Mouse (Mus musculus): ENCODE results near the gene Kcnc4. TPM values are rescaled to one million over a fixed set of nuclear protein-coding genes. Genes with fewer than 3 reads are reported as not detected.

Gene Kcnc4
- polyA plus RNA-seq, 1 experiment from 2014 or later = 0.25 TPM

DNA sequence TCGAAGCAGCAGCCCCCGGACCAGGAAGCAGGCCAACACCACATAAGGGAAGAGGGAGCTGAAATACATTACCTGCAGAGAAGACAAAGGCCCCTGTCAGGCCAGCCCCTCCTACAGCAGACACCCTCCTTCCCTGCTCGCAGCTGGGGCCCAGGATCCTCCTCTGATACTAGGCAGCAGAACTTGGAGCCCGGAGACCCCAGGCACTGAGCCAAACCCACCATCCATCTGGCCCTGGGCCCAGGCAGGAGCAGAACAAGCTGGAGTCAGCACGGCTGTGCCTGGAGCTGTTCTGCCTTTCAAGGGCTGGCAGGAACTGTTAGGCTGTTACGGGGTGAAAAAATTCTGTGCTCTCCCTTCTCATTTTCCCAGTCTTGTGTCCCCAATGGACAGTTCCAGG is 32.1 kb upstream of the Kcnc4 start:
- H3K4me1 ChIP-seq = peaks cover 39% of the 10 kb centered on the region
- WGBS = 32% methylated on average over 6 of the region's 6 CpGs
- H3K9ac ChIP-seq = no peak overlapping the region
- no peak overlapping the region for H3K4me3 ChIP-seq
- no peak overlapping the region for H3K4me2 ChIP-seq
- peak overlapping the region; percentile 89 for H3K27ac ChIP-seq
- peak; percentile 94 for ATAC-seq
- no peaks in the 10 kb centered on the region for H3K36me3 ChIP-seq (ENCODE audit: poor library complexity, severe bottlenecking)
- no peaks in the 10 kb centered on the region for H3K27me3 ChIP-seq
- no peaks in the 10 kb centered on the region for H3K9me3 ChIP-seq (replicated peaks)

DNA sequence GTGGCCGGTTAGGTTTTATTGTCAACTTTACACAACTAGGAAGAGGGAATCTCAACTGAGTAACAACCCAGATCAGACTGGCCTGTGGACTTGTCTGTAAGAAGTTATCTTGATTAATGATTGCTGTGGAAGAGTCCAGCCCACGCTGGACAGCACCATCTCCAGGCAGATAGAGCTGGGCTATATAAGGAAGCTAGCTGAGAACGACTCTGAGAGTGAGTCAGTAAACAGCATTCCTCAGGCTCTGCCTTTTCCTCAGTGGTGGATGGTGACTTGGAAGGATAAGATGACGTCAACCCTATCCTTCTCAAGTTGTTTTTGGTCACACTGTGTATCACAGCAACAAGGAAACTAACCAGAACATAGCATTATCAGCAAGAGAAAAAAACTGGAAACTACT is 29.3 kb upstream of the Kcnc4 start:
- peaks cover 37% of the 10 kb centered on the region for H3K4me1 ChIP-seq
- no peak for ATAC-seq
- no peaks in the 10 kb centered on the region for H3K36me3 ChIP-seq (ENCODE audit: poor library complexity, severe bottlenecking)
- 75% methylated on average over 4 of the region's 4 CpGs for WGBS
- no peak overlapping the region for H3K4me2 ChIP-seq
- H3K9me3 ChIP-seq (replicated peaks) = no peaks in the 10 kb centered on the region
- no peak overlapping the region for H3K4me3 ChIP-seq
- H3K27ac ChIP-seq = no peak overlapping the region
- H3K9ac ChIP-seq = no peak overlapping the region
- H3K27me3 ChIP-seq = no peaks in the 10 kb centered on the region

DNA sequence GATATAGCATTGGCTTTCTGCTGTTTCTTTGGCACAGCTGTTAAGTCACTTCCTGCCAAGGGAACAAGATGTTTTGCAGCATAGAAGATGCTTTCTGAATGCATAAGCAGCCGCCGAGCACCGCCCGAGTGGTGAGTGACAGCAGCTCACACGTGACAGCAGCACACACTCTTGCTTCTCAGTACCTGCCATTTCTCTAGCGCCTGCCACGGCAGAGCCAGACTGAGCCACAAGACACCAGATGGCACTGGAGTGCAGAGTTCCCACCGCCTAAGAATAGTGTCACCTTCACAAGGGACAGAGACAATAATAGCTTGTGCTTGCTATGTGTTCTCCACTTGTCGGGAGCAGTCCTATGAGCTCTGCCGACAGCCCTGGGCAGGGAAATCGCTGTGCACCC is 23.9 kb upstream of the Kcnc4 start:
- H3K9ac ChIP-seq = no peak overlapping the region
- peaks cover 18% of the 10 kb centered on the region for H3K4me1 ChIP-seq

DNA sequence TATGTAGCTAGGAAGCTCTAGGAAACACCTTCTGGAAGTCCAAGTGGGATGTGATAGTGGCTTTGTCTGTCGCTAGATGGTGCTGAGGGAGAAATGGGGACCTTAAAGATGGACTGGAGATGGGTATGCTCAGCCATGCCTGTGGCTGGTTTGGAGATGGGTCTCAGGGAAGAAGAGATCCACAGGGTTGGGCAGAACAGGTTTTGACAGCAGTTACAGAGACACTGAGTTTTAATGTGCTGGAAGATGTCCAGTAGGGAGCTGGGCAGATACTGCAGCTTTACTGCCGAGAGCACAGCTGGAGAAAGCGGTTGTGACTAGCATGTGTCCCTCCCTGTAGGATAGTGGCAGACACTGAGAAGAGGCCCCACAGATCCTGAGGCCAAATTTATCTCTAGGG is 21.3 kb upstream of the Kcnc4 start:
- H3K27ac ChIP-seq = no peak overlapping the region
- WGBS = 67% methylated on average over 3 of the region's 3 CpGs
- H3K4me1 ChIP-seq = peaks cover 18% of the 10 kb centered on the region

More for the DNA sequence above, 23.9 kb upstream of the Kcnc4 start:
- no peaks in the 10 kb centered on the region for H3K9me3 ChIP-seq (replicated peaks)
- no peaks in the 10 kb centered on the region for H3K27me3 ChIP-seq
- no peaks in the 10 kb centered on the region for H3K36me3 ChIP-seq (ENCODE audit: poor library complexity, severe bottlenecking)
- 31% methylated on average over 11 of the region's 11 CpGs for WGBS
- peak; percentile 98 for ATAC-seq
- no peak overlapping the region for H3K4me2 ChIP-seq
- H3K27ac ChIP-seq = peak overlapping the region; percentile 48; the same call in 1 of the 2 replicates
- H3K4me3 ChIP-seq = no peak overlapping the region

DNA sequence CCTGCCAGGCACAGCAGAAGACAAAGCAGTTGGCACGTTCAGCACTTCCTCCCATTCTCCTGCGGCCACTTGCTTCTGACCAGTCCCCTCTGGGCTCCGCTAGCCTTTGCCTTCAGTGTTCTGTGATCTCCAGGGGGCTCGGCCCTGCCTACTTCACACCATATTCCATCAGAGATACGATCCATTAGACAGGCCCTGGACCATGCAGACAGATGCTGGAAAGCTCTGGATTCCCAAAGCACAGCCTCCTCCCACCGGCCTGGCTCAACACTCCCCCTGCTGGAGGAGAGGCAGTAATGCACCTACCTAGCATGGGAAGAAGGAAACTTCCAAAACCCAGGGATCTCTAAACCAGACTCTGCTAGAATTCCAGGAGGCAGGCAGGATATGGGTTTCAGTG is 12.8 kb upstream of the Kcnc4 start:
- WGBS = 44% methylated on average over 6 of the region's 6 CpGs
- Histone ChIP-seq H3K27ac (no peak overlapping the region), H3K4me3 (no peak overlapping the region), H3K9ac (no peak overlapping the region), H3K9me3 (replicated peaks) (no peaks in the 10 kb centered on the region), H3K27me3 (no peaks in the 10 kb centered on the region), H3K4me2 (no peak overlapping the region), H3K4me1 (no peaks in the 10 kb centered on the region), H3K36me3 (ENCODE audit: poor library complexity, severe bottlenecking) (no peaks in the 10 kb centered on the region)
- ATAC-seq = peak; percentile 74

More for the DNA sequence above, 21.3 kb upstream of the Kcnc4 start:
- Histone ChIP-seq H3K9ac (no peak overlapping the region), H3K9me3 (replicated peaks) (no peaks in the 10 kb centered on the region), H3K4me2 (no peak overlapping the region), H3K27me3 (no peaks in the 10 kb centered on the region), H3K36me3 (ENCODE audit: poor library complexity, severe bottlenecking) (no peaks in the 10 kb centered on the region), H3K4me3 (no peak overlapping the region)
- no peak for ATAC-seq

DNA sequence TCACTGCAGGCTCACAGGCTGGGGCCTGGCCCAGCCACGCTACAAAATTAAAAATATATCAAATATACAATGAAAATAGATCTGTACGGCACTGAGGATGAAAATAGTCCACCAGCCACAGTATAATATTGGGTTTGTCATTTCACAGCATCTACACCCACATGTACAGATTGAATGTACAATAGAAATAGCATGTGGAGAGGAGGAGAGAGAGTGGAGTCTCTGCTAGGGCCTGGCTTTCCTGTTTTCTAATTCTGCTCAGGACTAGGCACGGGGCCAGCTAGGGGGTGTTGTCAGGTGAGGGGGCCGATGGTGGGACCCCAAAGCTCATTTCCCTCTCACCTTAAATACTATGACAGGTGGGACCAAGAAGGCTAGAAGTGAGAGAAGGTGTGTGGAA is 9.7 kb upstream of the Kcnc4 start:
- Histone ChIP-seq H3K27ac (no peak overlapping the region), H3K9ac (no peak overlapping the region), H3K4me1 (no peaks in the 10 kb centered on the region), H3K27me3 (peaks cover 9% of the 10 kb centered on the region), H3K36me3 (ENCODE audit: poor library complexity, severe bottlenecking) (no peaks in the 10 kb centered on the region), H3K4me3 (no peak overlapping the region), H3K4me2 (no peak overlapping the region), H3K9me3 (replicated peaks) (no peaks in the 10 kb centered on the region)
- WGBS = 74% methylated on average over 4 of the region's 4 CpGs
- no peak for ATAC-seq

DNA sequence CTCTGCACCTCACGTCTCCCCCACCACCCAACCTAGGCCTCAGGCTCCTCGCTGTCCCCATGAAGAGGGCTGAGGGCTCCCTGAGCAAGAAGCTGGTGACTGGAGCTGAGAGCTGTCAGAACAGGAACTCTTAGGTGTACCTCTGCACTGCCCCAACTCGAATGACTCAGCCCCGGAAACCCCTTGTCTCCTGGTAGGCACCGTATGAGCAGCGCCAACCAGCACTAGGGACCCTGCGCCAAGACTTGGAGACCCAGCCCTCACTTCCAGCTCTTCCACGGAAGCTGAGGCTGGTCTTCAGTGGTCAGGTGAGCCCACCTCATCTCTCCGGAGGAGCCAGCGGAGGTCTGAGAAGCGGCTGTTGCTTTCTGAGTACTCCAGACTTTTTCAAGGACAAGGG is 8.8 kb upstream of the Kcnc4 start:
- H3K27ac ChIP-seq = no peak overlapping the region
- 90% methylated on average over 11 of the region's 11 CpGs for WGBS
- peaks cover 14% of the 10 kb centered on the region for H3K27me3 ChIP-seq

DNA sequence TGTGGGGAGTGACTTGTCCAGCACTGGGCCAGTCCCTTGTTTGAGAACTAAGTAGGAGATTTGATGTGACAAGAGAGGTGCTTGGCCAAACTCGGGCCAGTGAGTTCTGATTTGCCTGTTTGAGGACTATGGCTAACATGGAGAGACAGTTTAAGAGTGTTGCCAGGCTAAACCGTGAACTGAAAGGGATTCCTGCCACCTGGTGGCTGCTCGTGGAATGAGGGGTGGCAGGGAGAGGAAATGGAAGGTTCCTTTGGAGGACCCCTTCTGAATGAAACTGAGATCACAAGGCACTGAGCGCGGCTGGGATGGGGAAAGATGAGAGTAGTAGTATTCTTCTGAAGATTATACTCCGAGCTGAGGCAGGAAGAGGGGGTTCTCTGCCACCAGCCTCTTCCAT is 7.2 kb upstream of the Kcnc4 start:
- peak; percentile 67 for ATAC-seq
- Histone ChIP-seq H3K9ac (no peak overlapping the region), H3K27me3 (peaks cover 28% of the 10 kb centered on the region)

More for the DNA sequence above, 8.8 kb upstream of the Kcnc4 start:
- Histone ChIP-seq H3K9me3 (replicated peaks) (no peaks in the 10 kb centered on the region), H3K4me1 (no peaks in the 10 kb centered on the region), H3K9ac (no peak overlapping the region), H3K36me3 (ENCODE audit: poor library complexity, severe bottlenecking) (no peaks in the 10 kb centered on the region), H3K4me2 (no peak overlapping the region), H3K4me3 (no peak overlapping the region)
- no peak for ATAC-seq

DNA sequence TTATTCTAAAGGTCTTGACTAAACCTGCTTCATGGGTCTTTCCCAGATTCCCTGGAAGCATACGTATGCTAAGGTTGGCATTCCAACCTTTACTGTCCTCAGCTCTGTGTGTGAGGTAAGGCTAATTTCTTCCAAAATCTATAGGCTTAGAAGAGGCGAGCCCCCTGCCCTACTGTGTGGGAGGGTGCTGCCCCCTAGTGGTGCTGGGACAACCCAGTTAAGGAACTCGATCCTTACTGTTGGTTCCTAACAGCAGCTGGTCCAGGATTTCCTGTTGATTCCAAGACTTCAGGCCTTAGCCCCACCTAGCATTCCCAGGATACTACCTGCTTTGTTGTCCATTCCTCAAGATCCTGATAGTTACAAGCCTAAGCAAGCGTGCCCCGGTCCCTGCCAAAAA is 2.8 kb upstream of the Kcnc4 start:
- WGBS = 18% methylated on average over 5 of the region's 5 CpGs
- Histone ChIP-seq H3K27ac (no peak overlapping the region), H3K4me3 (no peak overlapping the region), H3K9me3 (replicated peaks) (no peaks in the 10 kb centered on the region), H3K4me2 (no peak overlapping the region), H3K9ac (no peak overlapping the region), H3K4me1 (peaks cover 29% of the 10 kb centered on the region), H3K27me3 (peaks cover 72% of the 10 kb centered on the region), H3K36me3 (ENCODE audit: poor library complexity, severe bottlenecking) (no peaks in the 10 kb centered on the region)
- ATAC-seq = peak; percentile 54; the same call in 1 of the 2 replicates

More for the DNA sequence above, 7.2 kb upstream of the Kcnc4 start:
- Histone ChIP-seq H3K4me2 (no peak overlapping the region), H3K9me3 (replicated peaks) (no peaks in the 10 kb centered on the region), H3K36me3 (ENCODE audit: poor library complexity, severe bottlenecking) (no peaks in the 10 kb centered on the region), H3K27ac (no peak overlapping the region), H3K4me3 (no peak overlapping the region), H3K4me1 (no peaks in the 10 kb centered on the region)
- WGBS = 7% methylated on average over 6 of the region's 6 CpGs

DNA sequence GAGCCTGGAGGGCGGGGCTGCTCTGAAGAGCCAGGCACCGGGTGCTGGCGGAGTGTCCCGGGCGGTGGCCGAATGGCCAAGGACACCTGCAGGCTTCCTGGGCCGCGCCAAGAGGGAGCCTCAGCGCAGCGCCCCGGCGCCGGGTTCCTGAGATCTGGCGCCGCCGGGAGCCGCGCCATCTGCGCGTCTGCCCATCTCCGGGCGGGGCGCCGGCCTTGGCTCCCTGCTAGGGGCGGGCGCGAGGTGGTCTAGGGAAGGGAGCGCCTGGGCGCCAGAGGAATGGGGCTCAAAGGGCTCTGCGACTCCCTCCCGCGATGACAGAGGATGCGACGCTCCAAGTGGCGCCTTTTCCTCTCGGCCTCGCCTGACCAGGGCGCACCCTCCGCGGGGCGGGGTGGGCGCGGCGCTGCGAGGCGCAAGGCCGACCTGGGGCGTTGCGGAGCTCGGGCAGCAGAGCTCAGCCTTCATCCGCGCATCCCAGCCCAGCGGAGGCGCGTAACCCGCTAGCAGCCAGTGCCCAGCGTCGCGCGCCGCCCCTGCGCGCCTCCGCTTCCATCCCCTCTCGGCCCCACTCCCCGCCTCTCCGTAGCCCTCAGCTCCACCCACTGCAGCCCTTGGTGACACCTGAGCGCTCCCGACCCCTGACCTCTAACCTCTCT is 550 bp upstream of the Kcnc4 start:
- H3K9ac ChIP-seq = peak overlapping the region; percentile 64
- no peaks in the 10 kb centered on the region for H3K36me3 ChIP-seq (ENCODE audit: poor library complexity, severe bottlenecking)
- no peak overlapping the region for H3K27ac ChIP-seq
- peak overlapping the region; percentile 59 for H3K4me3 ChIP-seq
- peak; percentile 65 for ATAC-seq
- peaks cover 93% of the 10 kb centered on the region for H3K27me3 ChIP-seq
- WGBS = under 1% methylated on average over 37 of the region's 69 CpGs
- peak overlapping the region; percentile 99 for H3K4me2 ChIP-seq
- H3K4me1 ChIP-seq = peaks cover 29% of the 10 kb centered on the region
- H3K9me3 ChIP-seq (replicated peaks) = no peaks in the 10 kb centered on the region

DNA sequence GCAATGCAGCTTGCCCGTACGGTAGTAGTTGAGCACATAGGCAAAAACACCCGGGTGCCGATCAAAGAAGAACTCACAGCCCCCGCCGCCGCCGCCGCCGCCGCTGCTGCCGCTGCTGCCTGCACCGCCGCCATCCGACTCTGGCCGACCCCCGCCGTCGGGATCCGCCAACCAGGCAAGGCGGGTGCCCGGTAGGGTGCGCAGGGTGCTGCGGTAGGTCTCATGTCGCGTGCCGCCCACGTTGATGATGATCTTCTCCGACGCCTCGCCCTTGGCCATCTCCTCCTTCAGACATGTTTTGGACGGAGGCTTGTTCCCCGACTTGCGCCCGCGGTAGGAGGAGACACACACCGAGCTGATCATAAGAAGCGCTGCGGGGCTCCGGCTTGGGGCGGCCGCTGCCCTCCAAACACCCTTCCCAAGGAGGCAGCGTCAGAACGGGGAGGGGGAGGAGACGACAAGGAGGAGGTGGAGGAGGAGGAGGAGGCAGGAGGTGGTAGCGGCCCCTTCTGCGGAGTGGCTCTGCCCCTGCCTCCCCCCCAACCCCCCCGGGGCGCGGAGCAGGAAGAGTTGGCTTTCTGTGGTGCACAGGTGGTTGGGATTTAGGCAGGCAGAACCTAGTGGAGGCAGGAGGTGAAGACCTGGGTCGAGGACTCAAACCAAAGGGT is 690 bp downstream of the Kcnc4 start:
- H3K27ac ChIP-seq = no peak overlapping the region
- peak; percentile 15; the same call in 1 of the 2 replicates for ATAC-seq
- peaks cover 92% of the 10 kb centered on the region for H3K27me3 ChIP-seq
- under 1% methylated on average over 48 of the region's 51 CpGs for whole genome bisulfite sequencing
- no peaks in the 10 kb centered on the region for H3K36me3 ChIP-seq (ENCODE audit: poor library complexity, severe bottlenecking)
- peaks cover 29% of the 10 kb centered on the region for H3K4me1 ChIP-seq
- peak overlapping the region; percentile 99 for H3K4me2 ChIP-seq
- H3K4me3 ChIP-seq = peak overlapping the region; percentile 59
- no peaks in the 10 kb centered on the region for H3K9me3 ChIP-seq (replicated peaks)
- H3K9ac ChIP-seq = peak overlapping the region; percentile 64

DNA sequence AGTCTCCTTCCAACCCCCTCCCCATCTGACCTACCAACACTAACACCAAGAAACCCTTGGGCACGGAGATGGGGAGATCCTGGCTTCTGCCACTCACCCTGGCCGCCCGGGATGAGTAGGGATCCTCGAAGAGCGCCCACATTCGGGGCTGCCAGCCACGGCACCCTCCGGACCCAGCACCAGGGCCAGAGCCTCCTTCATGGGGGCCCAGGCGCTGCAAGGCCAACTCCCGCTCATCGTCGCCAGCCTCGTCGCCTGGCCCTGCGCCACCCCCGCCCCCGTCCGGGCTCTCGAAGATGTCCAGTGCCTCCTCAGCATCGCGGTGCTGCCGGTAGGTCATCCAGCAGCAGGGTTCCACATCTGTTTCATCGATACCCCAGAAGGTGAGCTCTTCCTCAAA is 1.2 kb downstream of the Kcnc4 start:
- Histone ChIP-seq H3K9ac (peak overlapping the region; percentile 64; the same call in 1 of the 2 replicates), H3K4me2 (peak overlapping the region; percentile 99), H3K4me3 (peak overlapping the region; percentile 59), H3K4me1 (peaks cover 29% of the 10 kb centered on the region), H3K9me3 (replicated peaks) (no peaks in the 10 kb centered on the region), H3K27me3 (peaks cover 87% of the 10 kb centered on the region), H3K27ac (no peak overlapping the region), H3K36me3 (ENCODE audit: poor library complexity, severe bottlenecking) (no peaks in the 10 kb centered on the region)
- ATAC-seq = no peak
- WGBS = 3% methylated on average over 23 of the region's 23 CpGs
